Mouse (Mus musculus) stomach, embryonic 14.5 days (tissue): Measurements from ENCODE around the gene Uqcrc1. TPM values are rescaled to one million over a fixed set of nuclear protein-coding genes. Genes with fewer than 3 reads are reported as not detected.

ENCODE experiments used
- ATAC-seq: fragments of 200-750 bp; cut with Nextera tagmentation; 2 replicates; pipeline ENCODE4 v1.8.0; 2017; ENCODE audit warnings: low read depth, moderate TSS enrichment; ENCODE audit not compliant: insufficient number of reproducible peaks, insufficient read depth, low FRiP score
- H3K27ac ChIP-seq: fragments of 300-500 bp; sonication (generic); 2 replicates; pipeline ENCODE4 v1.5.1; 2014; ENCODE audit warnings: mild to moderate bottlenecking, low read length, moderate library complexity, mixed read lengths
- H3K27me3 ChIP-seq: fragments of 300-500 bp; sonication (generic); 2 replicates; pipeline ENCODE4 v1.6.1; 2014; ENCODE audit warnings: low read length, control low read depth, mixed read lengths; ENCODE audit not compliant: control insufficient read depth, insufficient read depth
- H3K36me3 ChIP-seq: fragments of 300-500 bp; sonication (generic); 2 replicates; pipeline ENCODE4 v1.6.1; 2014; ENCODE audit warnings: mild to moderate bottlenecking, control low read depth, low read length, moderate library complexity, mixed read lengths; ENCODE audit not compliant: control insufficient read depth, insufficient read depth
- H3K4me1 ChIP-seq: fragments of 300-500 bp; sonication (generic); 2 replicates; pipeline ENCODE4 v1.6.1; 2014; ENCODE audit warnings: low read length, control low read depth, mixed read lengths; ENCODE audit not compliant: control insufficient read depth, insufficient read depth
- H3K4me2 ChIP-seq: fragments of 300-500 bp; sonication (generic); replicated peaks from 2 replicates; pipeline ENCODE4 v1.6.1; 2014; ENCODE audit warnings: low read depth, low read length, control low read depth
- H3K4me3 ChIP-seq: fragments of 300-500 bp; sonication (generic); 2 replicates; pipeline ENCODE4 v1.5.1; 2014; ENCODE audit warnings: low read depth, low read length, control low read depth
- H3K9ac ChIP-seq: fragments of 300-500 bp; sonication (generic); replicated peaks from 2 replicates; pipeline ENCODE4 v1.6.1; 2014; ENCODE audit warnings: low read depth, mild to moderate bottlenecking, control low read depth, low read length, moderate library complexity, mixed read lengths
- H3K9me3 ChIP-seq: fragments of 300-500 bp; sonication (generic); 2 replicates; pipeline ENCODE4 v1.6.1; 2016; ENCODE audit warnings: low read depth, low read length, control low read depth; ENCODE audit not compliant: control insufficient read depth
- WGBS: fragments of 180-500 bp; shearing (Covaris S2); extraction: QIAGEN DNeasy Blood & Tissue Kit; methylation state at CpG from one replicate; pipeline ENCODE4 v1.1.7; 2014; 5-methylcytosine and 5-hydroxymethylcytosine counted together
- polyA plus RNA-seq: library from polyadenylated mRNA; unstranded; fragments of >200 nt; fragmentation: Nextera tagmentation; extraction: Ambion mirVana; gene quantifications from 2 replicates; pipeline ENCODE4 v1.2.1, GENCODE M21; 2014

Uqcrc1 gene
- polyA plus RNA-seq, 1 experiment from 2014 or later: 456 TPM

DNA sequence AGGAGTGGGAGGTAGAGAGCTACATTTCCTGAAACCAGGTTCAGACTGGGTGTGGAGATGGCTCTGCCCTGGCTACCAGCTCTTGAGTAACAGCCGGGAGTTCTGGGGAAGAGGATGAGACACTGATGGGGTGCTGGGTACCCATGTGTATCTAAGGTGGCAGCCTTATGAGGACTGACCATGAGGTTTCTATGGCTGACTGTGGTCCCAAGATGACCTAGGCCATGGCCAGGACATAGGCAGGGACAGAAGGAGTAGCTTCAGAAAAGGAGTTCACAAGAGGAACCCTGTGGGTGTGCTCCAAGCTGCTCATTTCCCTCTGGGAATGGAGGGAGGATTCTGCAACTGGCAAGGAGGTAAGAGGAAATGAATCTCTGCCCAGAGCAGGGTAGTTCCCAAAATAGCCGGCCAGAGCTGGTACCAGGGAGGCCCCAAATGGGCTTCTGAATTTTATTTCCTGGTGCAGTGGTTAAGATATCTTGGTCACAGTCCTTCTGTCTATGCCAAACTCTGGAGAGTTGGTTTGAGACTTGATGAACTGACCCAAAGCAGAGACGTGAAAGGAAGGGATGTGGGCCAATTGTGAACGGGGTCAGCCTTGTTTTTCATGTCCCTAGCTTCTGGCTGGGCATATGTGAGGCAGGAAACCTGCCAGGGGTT is 53.5 kb downstream of the Uqcrc1 start:
- H3K4me1 ChIP-seq: peaks cover 15% of the 10 kb centered on the region
- no peak for ATAC-seq
- no peak overlapping the region for H3K4me3 ChIP-seq
- WGBS: 82% methylated on average over 4 of the region's 4 CpGs
- no peaks in the 10 kb centered on the region for H3K36me3 ChIP-seq
- H3K9me3 ChIP-seq: no peaks in the 10 kb centered on the region
- H3K27ac ChIP-seq: peak overlapping the region; percentile 21; the same call in 1 of the 2 replicates
- H3K9ac ChIP-seq: no peak overlapping the region
- H3K4me2 ChIP-seq: no peak overlapping the region
- no peaks in the 10 kb centered on the region for H3K27me3 ChIP-seq

GRCm38 (mm10) chr9:108990462-108990820 is 54.0 kb downstream of the Uqcrc1 start:
- peak overlapping the region; percentile 96 for H3K27ac ChIP-seq
- WGBS: 64% methylated on average over 7 of the region's 7 CpGs
- H3K36me3 ChIP-seq: no peaks in the 10 kb centered on the region
- H3K4me1 ChIP-seq: peaks cover 17% of the 10 kb centered on the region
- no peak overlapping the region for H3K9ac ChIP-seq
- no peaks in the 10 kb centered on the region for H3K27me3 ChIP-seq
- H3K4me3 ChIP-seq: no peak overlapping the region
- no peaks in the 10 kb centered on the region for H3K9me3 ChIP-seq
- no peak overlapping the region for H3K4me2 ChIP-seq
- ATAC-seq: no peak

DNA sequence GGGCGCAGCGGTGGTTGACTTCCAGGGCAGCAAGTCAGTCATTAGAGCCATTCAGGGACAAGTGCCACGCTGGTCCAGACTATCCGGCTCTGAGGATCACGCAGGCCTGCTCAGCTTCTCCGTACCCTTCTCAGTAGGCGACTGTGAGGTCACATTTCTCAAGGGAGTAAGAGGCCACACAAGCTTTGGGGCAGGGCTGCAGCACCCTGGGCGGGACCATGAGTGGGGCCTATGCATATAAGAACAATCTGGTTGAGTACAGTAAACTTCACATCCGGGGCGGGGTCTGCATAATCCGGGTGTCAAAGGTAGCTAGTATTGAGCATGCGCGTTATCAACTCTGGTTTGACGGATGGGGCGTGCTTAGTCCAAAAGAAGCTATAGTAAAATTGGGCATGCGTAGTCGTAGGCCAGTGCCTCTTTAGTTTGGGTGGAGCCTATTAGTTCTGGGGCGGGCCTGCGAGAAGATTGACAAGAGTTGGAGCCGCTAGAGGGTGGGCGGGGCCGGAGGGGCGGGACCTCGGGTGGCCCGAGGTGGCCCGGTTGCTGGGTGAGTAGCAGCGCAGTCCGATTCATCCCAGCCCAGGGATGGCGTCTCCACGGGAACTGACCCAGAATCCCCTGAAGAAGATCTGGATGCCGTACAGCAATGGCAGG is 55.1 kb downstream of the Uqcrc1 start, which contains the start of gene Pfkfb4:
Pfkfb4 (plus strand) TSS at position 351 of the 657 bp plus-strand sequence.
- Histone ChIP-seq H3K36me3 (no peaks in the 10 kb centered on the region), H3K27ac (peak within 1 kb of the TSS; percentile 96), H3K9me3 (no peaks in the 10 kb centered on the region), H3K9ac (peak within 1 kb of the TSS; percentile 48; the same call in 1 of the 2 replicates), H3K4me3 (peak within 1 kb of the TSS; percentile 57), H3K4me1 (peaks cover 18% of the 10 kb centered on the region), H3K27me3 (no peaks in the 10 kb centered on the region), H3K4me2 (peak within 1 kb of the TSS; percentile 86)
- WGBS: under 1% methylated on average over 31 of the region's 31 CpGs
- peak; percentile 95 for ATAC-seq

- Histone ChIP-seq H3K9ac (peak overlapping the region; percentile 21; the same call in 1 of the 2 replicates), H3K36me3 (no peaks in the 10 kb centered on the region), H3K27ac (peak overlapping the region; percentile 27; the same call in 1 of the 2 replicates), H3K27me3 (no peaks in the 10 kb centered on the region), H3K4me3 (peak overlapping the region; percentile 57), H3K4me2 (peak overlapping the region; percentile 86), H3K4me1 (peaks cover 18% of the 10 kb centered on the region), H3K9me3 (no peaks in the 10 kb centered on the region)
- ATAC-seq: no peak
- 11% methylated on average over 18 of the region's 18 CpGs for WGBS
These were observed 55.6 kb downstream of the Uqcrc1 start for GRCm38 (mm10) chr9:108992085-108992469.

- H3K4me1 ChIP-seq: peaks cover 17% of the 10 kb centered on the region
- no peak for ATAC-seq
These were observed 56.4 kb downstream of the Uqcrc1 start for GRCm38 (mm10) chr9:108992620-108993361.

GRCm38 (mm10) chr9:108996411-108996810 is 60.0 kb downstream of the Uqcrc1 start:
- no peak overlapping the region for H3K4me3 ChIP-seq
- H3K36me3 ChIP-seq: no peaks in the 10 kb centered on the region
- H3K27me3 ChIP-seq: no peaks in the 10 kb centered on the region
- no peak for ATAC-seq
- H3K4me1 ChIP-seq: 0 out of 2 replicates have a peak, but pooled peaks cover 3% of the 10 kb centered on the region
- H3K9ac ChIP-seq: no peak overlapping the region
- H3K27ac ChIP-seq: no peak overlapping the region
- 66% methylated on average over 9 of the region's 9 CpGs for WGBS
- no peaks in the 10 kb centered on the region for H3K9me3 ChIP-seq
- H3K4me2 ChIP-seq: no peak overlapping the region

More at GRCm38 (mm10) chr9:108992620-108993361, 56.4 kb downstream of the Uqcrc1 start:
- H3K36me3 ChIP-seq: no peaks in the 10 kb centered on the region
- H3K27me3 ChIP-seq: no peaks in the 10 kb centered on the region
- H3K9me3 ChIP-seq: no peaks in the 10 kb centered on the region
- WGBS: 78% methylated on average over 9 of the region's 9 CpGs
- peak overlapping the region; percentile 86 for H3K4me2 ChIP-seq
- H3K27ac ChIP-seq: no peak overlapping the region
- 0 out of 2 replicates have a peak overlapping the region, but pooled peaks have one; percentile 21 for H3K9ac ChIP-seq
- peak overlapping the region; percentile 57; the same call in 1 of the 2 replicates for H3K4me3 ChIP-seq

GRCm38 (mm10) chr9:108998287-108999166 is 62.1 kb downstream of the Uqcrc1 start:
- no peak overlapping the region for H3K4me2 ChIP-seq
- H3K4me1 ChIP-seq: 0 out of 2 replicates have a peak, but pooled peaks cover 3% of the 10 kb centered on the region
- H3K27me3 ChIP-seq: no peaks in the 10 kb centered on the region
- H3K27ac ChIP-seq: no peak overlapping the region
- 80% methylated on average over 19 of the region's 19 CpGs for WGBS
- no peak for ATAC-seq
- no peaks in the 10 kb centered on the region for H3K36me3 ChIP-seq
- H3K9me3 ChIP-seq: no peaks in the 10 kb centered on the region
- no peak overlapping the region for H3K4me3 ChIP-seq
- no peak overlapping the region for H3K9ac ChIP-seq
